Mouse (Mus musculus) splenic B cell, adult 2 months (primary cell): ENCODE measurements around the gene Porcn.
A peak's percentile ranks its signal among the peaks of the same experiment; 100 is the strongest.

Experiments
- DNase-seq: peaks from one replicate; pipeline ENCODE4 v3.0.0-alpha.2; 2011; ENCODE audit warnings: low read depth, low spot score
- H3K27me3 ChIP-seq: 2 replicates; pipeline ENCODE4 v1.6.1; 2012; ENCODE audit warnings: mild to moderate bottlenecking, low read length, moderate library complexity, mixed read lengths; ENCODE audit not compliant: control insufficient read depth, poor library complexity, insufficient read depth, severe bottlenecking
- H3K36me3 ChIP-seq: 2 replicates; pipeline ENCODE4 v1.6.1; 2012; ENCODE audit warnings: mild to moderate bottlenecking, low read length, moderate library complexity, mixed read lengths; ENCODE audit not compliant: control insufficient read depth, poor library complexity, insufficient read depth, severe bottlenecking

The Porcn gene

GRCm38 (mm10) chrX:8179646-8180045 lies 26.7 kb downstream of the Porcn start:
- Histone ChIP-seq H3K27me3 (no peaks in the 10 kb centered on the region), H3K36me3 (no peaks in the 10 kb centered on the region)
- no peak for DNase-seq

GRCm38 (mm10) chrX:8178871-8179270 lies 27.5 kb downstream of the Porcn start:
- no peaks in the 10 kb centered on the region for H3K27me3 ChIP-seq
- H3K36me3 ChIP-seq = no peaks in the 10 kb centered on the region
- no peak for DNase-seq

DNA sequence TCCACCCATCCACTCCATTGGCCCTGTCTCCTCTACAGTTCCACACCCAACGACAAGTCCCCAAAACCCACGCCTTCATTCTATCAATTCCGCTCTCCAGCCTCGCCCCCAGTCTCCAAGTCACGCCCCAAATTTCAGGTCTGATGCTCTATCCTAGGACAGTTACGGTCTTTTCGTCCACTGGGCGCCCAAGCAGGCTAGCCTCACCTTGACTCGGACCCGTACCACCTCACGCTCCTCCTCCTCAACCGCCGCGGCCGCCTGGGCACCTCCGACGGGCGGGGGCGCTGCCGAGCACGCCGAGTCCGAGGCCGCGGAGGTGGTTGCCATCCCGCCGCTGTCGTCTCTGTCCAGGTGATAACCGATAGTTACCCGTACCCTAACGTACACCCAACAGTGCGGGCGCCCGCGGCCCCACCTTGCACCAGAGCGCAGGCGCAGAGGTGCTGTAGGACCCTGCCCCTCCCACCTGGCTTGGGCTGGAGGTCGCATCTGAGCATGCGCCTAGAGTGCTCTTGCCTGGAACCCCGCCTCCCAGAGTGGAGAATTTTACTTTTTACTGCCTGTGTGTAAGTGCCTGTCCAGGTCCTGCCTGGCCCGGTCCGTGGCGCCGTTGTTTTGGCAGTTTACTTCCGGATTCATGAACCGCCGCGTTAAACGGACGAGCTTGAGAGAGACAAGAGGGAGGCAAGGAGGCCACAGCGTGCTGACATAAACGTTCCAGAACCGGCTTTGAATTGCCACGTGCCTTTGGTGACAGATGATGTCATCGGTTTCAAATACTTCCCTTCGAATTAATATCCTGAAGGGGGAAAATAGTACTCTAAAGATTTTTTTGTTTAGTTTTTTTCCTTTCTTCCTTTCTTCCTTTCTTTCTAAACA lies 30.6 kb downstream of the Porcn start, which contains the start of gene Tbc1d25:
Tbc1d25 (minus strand) TSS at position 678 of the 882 bp plus-strand sequence.
- Histone ChIP-seq H3K27me3 (no peaks in the 10 kb centered on the region), H3K36me3 (no peaks in the 10 kb centered on the region)
- DNase-seq = peak; percentile 92

GRCm38 (mm10) chrX:8175169-8175503 lies 31.2 kb downstream of the Porcn start:
- H3K36me3 ChIP-seq = no peaks in the 10 kb centered on the region
- no peaks in the 10 kb centered on the region for H3K27me3 ChIP-seq
- DNase-seq = no peak

DNA sequence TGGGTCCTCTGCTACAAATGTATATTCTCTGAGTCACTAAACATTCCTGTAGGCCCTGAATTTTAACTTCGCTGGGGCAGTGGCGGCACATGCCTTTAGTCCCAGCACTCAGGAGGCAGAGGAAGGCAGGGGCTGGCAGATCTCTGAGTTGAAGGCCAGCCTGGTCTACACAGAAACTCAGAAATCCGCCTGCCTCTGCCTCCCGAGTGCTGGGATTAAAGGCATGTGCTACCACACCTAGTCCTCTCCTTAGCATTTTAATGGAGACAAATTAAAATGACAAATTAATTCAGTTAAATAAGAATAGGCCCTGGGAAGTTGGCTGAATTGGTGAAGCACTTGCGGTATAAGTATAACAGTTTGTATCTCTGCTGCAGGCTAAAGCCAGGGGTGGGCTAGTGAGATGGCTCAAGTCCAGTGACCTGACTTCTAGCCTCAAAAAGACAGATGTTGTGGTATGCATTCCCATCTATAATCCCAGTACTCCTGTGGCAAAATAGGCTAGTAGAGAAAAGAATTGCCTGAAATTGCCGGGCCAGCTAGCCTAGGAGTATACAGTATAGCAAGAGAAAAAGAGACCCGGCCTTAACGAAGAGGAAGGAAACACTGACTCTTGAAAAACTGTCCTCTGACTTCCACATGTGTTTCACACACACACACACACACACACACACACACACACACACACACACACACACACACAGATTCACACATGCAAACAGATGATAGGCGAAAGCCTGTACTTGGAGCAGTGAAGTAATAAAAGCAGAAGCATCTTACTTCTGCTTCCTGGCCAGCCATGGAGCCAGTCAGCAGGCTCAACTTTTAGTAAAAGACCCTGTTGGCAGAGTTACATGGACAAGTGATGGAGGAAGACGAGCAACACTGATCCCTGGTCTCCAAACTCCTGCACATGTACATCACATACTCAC lies 38.3 kb downstream of the Porcn start:
- H3K27me3 ChIP-seq = no peaks in the 10 kb centered on the region
- peak; percentile 68 for DNase-seq
- no peaks in the 10 kb centered on the region for H3K36me3 ChIP-seq

DNA sequence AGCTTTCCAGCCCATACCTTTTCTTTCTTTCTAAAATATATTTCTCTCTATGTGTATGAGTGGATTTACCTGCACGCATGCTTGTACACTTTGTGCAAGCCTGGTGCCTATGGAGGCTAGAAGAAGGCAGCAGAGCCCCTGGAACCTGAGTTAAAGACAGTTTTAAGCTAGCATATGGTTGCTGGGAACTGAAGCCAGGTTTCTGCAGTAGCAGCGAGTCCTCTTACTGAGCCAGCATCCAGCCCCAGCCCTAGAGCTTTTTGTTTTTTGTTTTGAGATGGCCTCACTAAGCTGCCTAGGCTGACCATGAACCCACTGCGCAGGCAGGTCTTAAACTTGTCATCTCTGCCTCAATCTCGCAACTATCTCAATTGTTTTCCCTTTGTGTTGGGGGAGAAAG lies 41.9 kb downstream of the Porcn start:
- DNase-seq = no peak
- no peaks in the 10 kb centered on the region for H3K27me3 ChIP-seq
- H3K36me3 ChIP-seq = no peaks in the 10 kb centered on the region

DNA sequence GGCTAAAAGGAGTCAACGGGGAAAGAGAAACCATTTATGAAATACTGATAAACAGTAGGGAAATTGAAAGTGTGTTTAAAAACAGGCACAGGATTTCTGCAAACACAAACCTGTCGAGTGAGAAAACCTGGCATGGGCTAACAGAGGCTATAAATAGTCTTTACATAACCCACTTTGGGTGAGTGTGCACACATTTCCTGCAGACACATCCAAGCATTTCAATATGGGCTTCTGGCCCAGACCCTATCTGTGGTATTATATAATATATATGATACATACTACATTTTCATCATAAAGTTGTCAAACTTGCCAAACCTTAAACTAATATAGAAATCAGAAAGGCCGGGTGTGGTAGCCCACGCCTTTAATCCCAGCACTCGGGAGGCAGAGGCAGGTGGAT lies 43.2 kb downstream of the Porcn start:
- Histone ChIP-seq H3K27me3 (no peaks in the 10 kb centered on the region), H3K36me3 (no peaks in the 10 kb centered on the region)
- DNase-seq = no peak

- Histone ChIP-seq H3K27me3 (no peaks in the 10 kb centered on the region), H3K36me3 (peaks cover 12% of the 10 kb centered on the region; the same call in 1 of the 2 replicates)
- peak; percentile 94 for DNase-seq
Observed at GRCm38 (mm10) chrX:8145153-8145991, 61.0 kb downstream of the Porcn start, which contains the start of gene Rbm3. Gene Rbm3, minus strand, starts transcription at chrX:8145880.
